28 mouse cellular contexts compared by ENCODE assay signal in genomic region chr1:132055054-132055664, GRCm38 (mm10). TPM values are rescaled to one million over a fixed set of nuclear protein-coding genes. Genes with fewer than 3 reads are reported as not detected.
DNase-seq lines count a peak whose midpoint lies in the region; ATAC-seq lines count a peak whose summit lies in the region.
"Had no signal": no experiment of that assay in that cellular context is flagged by ENCODE, and none has a peak within 500 bp of the region (broad histone marks: within the 10 kb centered on the region; RNA-seq: fewer than 3 reads in every experiment).

No protein-coding gene starts in this region.

- DNase-seq in lung, adult 18-20 months: peak; percentile 61 to 73
- peak; percentile 28 for DNase-seq in lung, postnatal 14 days
- DNase-seq in cerebellum, adult 18-20 months: no peak
- no peak for DNase-seq in gastrocnemius, postnatal 10 days
- DNase-seq in hindbrain, embryonic 10.5 days (ENCODE audit: low spot score): no peak
- DNase-seq in layer of hippocampus, postnatal 10 days (ENCODE audit: low spot score in 2 of 2): no peak
- DNase-seq: adrenal gland, postnatal 25 days; cerebellum, adult 2 months; cerebellum, postnatal 25 days; forebrain, postnatal 0 days; gastrocnemius, postnatal 25 days; heart, adult 11 months; kidney, adult 11 months; kidney, postnatal 25 days; liver had no signal

- no peak overlapping the region for H3K27ac ChIP-seq in intestine, embryonic 15.5 days
- H3K27ac ChIP-seq in hindbrain, embryonic 10.5 days: no peak overlapping the region
- H3K27ac ChIP-seq: embryonic facial prominence, embryonic 10.5 days; embryonic facial prominence, embryonic 15.5 days; forebrain, embryonic 12.5 days; heart, embryonic 10.5 days; heart, embryonic 15.5 days; hindbrain, embryonic 12.5 days; hindbrain, postnatal 0 days; kidney, embryonic 15.5 days; liver, embryonic 14.5 days; lung, embryonic 15.5 days; midbrain, embryonic 15.5 days had no signal

- H3K9me3 ChIP-seq in intestine, embryonic 15.5 days: no peaks in the 10 kb centered on the region
- no peaks in the 10 kb centered on the region for H3K9me3 ChIP-seq in hindbrain, embryonic 10.5 days
- H3K9me3 ChIP-seq: embryonic facial prominence, embryonic 10.5 days; embryonic facial prominence, embryonic 15.5 days; forebrain, embryonic 12.5 days; heart, embryonic 10.5 days; heart, embryonic 15.5 days; hindbrain, embryonic 12.5 days; kidney, embryonic 15.5 days; lung, embryonic 15.5 days; midbrain, embryonic 15.5 days had no signal

- peak; percentile 46 for ATAC-seq in intestine, embryonic 15.5 days
- peak; percentile 47; the same call in 1 of the 2 replicates for ATAC-seq in megakaryocyte-erythroid progenitor cell, adult 5-6 weeks (replicated peaks; ENCODE audit: low FRiP score, low TSS enrichment, poor library complexity, severe bottlenecking)
- ATAC-seq: forebrain, postnatal 0 days; hindbrain, postnatal 0 days; midbrain, embryonic 15.5 days had no signal

- H3K4me2 ChIP-seq in intestine, embryonic 15.5 days (replicated peaks): no peak overlapping the region
- H3K4me2 ChIP-seq: embryonic facial prominence, embryonic 15.5 days; forebrain, embryonic 12.5 days; heart, embryonic 15.5 days; hindbrain, embryonic 12.5 days; kidney, embryonic 15.5 days; lung, embryonic 15.5 days; midbrain, embryonic 15.5 days had no signal

- 77% methylated on average over 7 of the region's 7 CpGs for WGBS in intestine, embryonic 15.5 days
- WGBS in hindbrain, embryonic 10.5 days: 81% methylated on average over 7 of the region's 7 CpGs

- no peaks in the 10 kb centered on the region for H3K36me3 ChIP-seq in intestine, embryonic 15.5 days
- H3K36me3 ChIP-seq in hindbrain, embryonic 10.5 days: no peaks in the 10 kb centered on the region
- H3K36me3 ChIP-seq: embryonic facial prominence, embryonic 10.5 days; embryonic facial prominence, embryonic 15.5 days; forebrain, embryonic 12.5 days; heart, embryonic 10.5 days; heart, embryonic 15.5 days; hindbrain, embryonic 12.5 days; kidney, embryonic 15.5 days; lung, embryonic 15.5 days; midbrain, embryonic 15.5 days had no signal

- H3K4me3 ChIP-seq in intestine, embryonic 15.5 days (replicated peaks): no peak overlapping the region
- H3K4me3 ChIP-seq in hindbrain, embryonic 10.5 days: no peak overlapping the region
- H3K4me3 ChIP-seq: embryonic facial prominence, embryonic 10.5 days; embryonic facial prominence, embryonic 15.5 days; forebrain, embryonic 12.5 days; heart, embryonic 10.5 days; heart, embryonic 15.5 days; hindbrain, embryonic 12.5 days; kidney, embryonic 15.5 days; lung, embryonic 15.5 days; midbrain, embryonic 15.5 days had no signal

- peaks cover 9% of the 10 kb centered on the region for H3K4me1 ChIP-seq in intestine, embryonic 15.5 days (replicated peaks)
- H3K4me1 ChIP-seq in hindbrain, embryonic 10.5 days (replicated peaks): 0 out of 2 replicates have a peak, but pooled peaks cover 2% of the 10 kb centered on the region
- H3K4me1 ChIP-seq: embryonic facial prominence, embryonic 10.5 days; embryonic facial prominence, embryonic 15.5 days; forebrain, embryonic 12.5 days; heart, embryonic 15.5 days; hindbrain, embryonic 12.5 days; kidney, embryonic 15.5 days; lung, embryonic 15.5 days; midbrain, embryonic 15.5 days had no signal

- no peaks in the 10 kb centered on the region for H3K27me3 ChIP-seq in intestine, embryonic 15.5 days (replicated peaks)
- no peaks in the 10 kb centered on the region for H3K27me3 ChIP-seq in hindbrain, embryonic 10.5 days (ENCODE audit: insufficient read depth, poor library complexity, severe bottlenecking)
- H3K27me3 ChIP-seq: embryonic facial prominence, embryonic 15.5 days; forebrain, embryonic 12.5 days; heart, embryonic 15.5 days; hindbrain, embryonic 12.5 days; kidney, embryonic 15.5 days; lung, embryonic 15.5 days; midbrain, embryonic 15.5 days had no signal

- H3K9ac ChIP-seq in intestine, embryonic 15.5 days: no peak overlapping the region
- H3K9ac ChIP-seq: embryonic facial prominence, embryonic 15.5 days; forebrain, embryonic 12.5 days; forebrain, postnatal 0 days; heart, embryonic 15.5 days; hindbrain, embryonic 12.5 days; kidney, embryonic 15.5 days; liver, embryonic 14.5 days; lung, embryonic 15.5 days; midbrain, embryonic 15.5 days had no signal

RNA-seq across cellular contexts. Expression of gene Mfsd4a, which starts 12.7 kb away (rescaled TPM):
- 8.7 and 10.3 TPM in 2 replicates for polyA plus RNA-seq in intestine, embryonic 15.5 days (2015; fragmentation: Nextera tagmentation; extraction: Ambion mirVana)
- 0.40 TPM in 1 of 2 replicates, not detected in the other for total RNA-seq in megakaryocyte-erythroid progenitor cell, adult 5-6 weeks (2014; fragmentation: Nextera tagmentation)
- total RNA-seq in megakaryocyte-erythroid progenitor cell, adult 5-6 weeks (2017): 0.75 and 3.8 TPM in 2 replicates
- 1 to 10 TPM; 1.4 to 1.8 TPM for total RNA-seq in gastrocnemius, postnatal 10 days (2021)
- 10.7 and 12.2 TPM in 2 replicates for polyA plus RNA-seq in hindbrain, embryonic 10.5 days (2016; fragmentation: Nextera tagmentation; extraction: Ambion mirVana)
- 10 to 100 TPM; 32.1 to 33.6 TPM for total RNA-seq in layer of hippocampus, postnatal 10 days (2021)

RNA-seq across cellular contexts. Expression of gene Elk4, which starts 47.8 kb away (rescaled TPM):
- polyA plus RNA-seq in intestine, embryonic 15.5 days (2015; fragmentation: Nextera tagmentation; extraction: Ambion mirVana): 15.2 and 16.0 TPM in 2 replicates
- 97.8 and 135 TPM in 2 replicates for total RNA-seq in megakaryocyte-erythroid progenitor cell, adult 5-6 weeks (2014; fragmentation: Nextera tagmentation)
- 88.1 and 90.9 TPM in 2 replicates for total RNA-seq in megakaryocyte-erythroid progenitor cell, adult 5-6 weeks (2017)
- 10 to 100 TPM; 76.7 to 86.1 TPM for total RNA-seq in gastrocnemius, postnatal 10 days (2021)
- 12.9 and 13.2 TPM in 2 replicates for polyA plus RNA-seq in hindbrain, embryonic 10.5 days (2016; fragmentation: Nextera tagmentation; extraction: Ambion mirVana)
- 10 to 100 TPM; 60.1 to 61.6 TPM for total RNA-seq in layer of hippocampus, postnatal 10 days (2021)

Comparison
In these comparisons a context has a peak if more than half of its experiments do, and no peak if none do; other contexts are left out.
1. DNase-seq: peak in lung, adult 18-20 months (2 of 2) and lung, postnatal 14 days (single experiment); none in cerebellum, adult 18-20 months (0 of 2), gastrocnemius, postnatal 10 days (single experiment), hindbrain, embryonic 10.5 days (single experiment) and layer of hippocampus, postnatal 10 days (0 of 2).
2. RNA of gene Mfsd4a, which starts 12.7 kb away (total RNA-seq): 32.1 to 33.6 TPM in layer of hippocampus, postnatal 10 days; 1.4 to 1.8 TPM in gastrocnemius, postnatal 10 days and 0.40 to 3.8 TPM in megakaryocyte-erythroid progenitor cell, adult 5-6 weeks; every median in the first group is over 4 times any median in the second.